Mouse (Mus musculus) bone marrow macrophage, adult 2 months (primary cell): ENCODE measurements around the gene Mindy3.
"Not testable (repeated sequence)": the region's sequence is repeated elsewhere in the genome, so short reads cannot be mapped to it uniquely, and the experiment has no call there.

Experiments
- CTCF ChIP-seq: IDR thresholded peaks from 2 replicates; pipeline ENCODE4 v1.5.1; 2012; ENCODE audit warnings: low read depth, mild to moderate bottlenecking, low read length, moderate library complexity
- POLR2A ChIP-seq: IDR thresholded peaks from 2 replicates; pipeline ENCODE4 v1.6.1; 2012; ENCODE audit warnings: mild to moderate bottlenecking, low read depth, low read length, borderline replicate concordance

DNA sequence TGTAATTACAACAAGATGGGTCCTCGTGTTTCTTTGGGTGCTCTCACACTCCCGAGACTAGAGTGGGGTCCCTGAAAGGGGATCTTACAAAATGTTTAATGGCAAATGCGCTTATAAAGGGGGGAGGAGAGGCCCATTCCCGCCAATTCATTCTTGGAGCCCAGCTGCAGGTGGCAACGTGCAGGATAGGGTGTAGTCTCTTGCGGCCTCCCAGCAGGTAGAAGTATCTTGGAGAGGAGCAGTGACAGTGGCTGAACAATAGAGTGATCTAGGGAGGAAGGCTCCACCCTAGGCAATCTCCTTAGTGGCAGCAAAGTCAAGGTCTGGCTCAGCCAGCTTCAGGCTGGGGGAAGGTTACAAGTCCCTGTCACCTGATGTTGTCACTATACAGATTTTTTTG lies 4.2 kb upstream of the Mindy3 start:
- TF ChIP-seq CTCF, POLR2A: not testable (repeated sequence)
